Mouse (Mus musculus): ENCODE measurements around the gene Hao1. TPM values are rescaled to one million over a fixed set of nuclear protein-coding genes. Genes with fewer than 3 reads are reported as not detected.

Hao1 gene
- total RNA-seq, 2 experiments from 2014 or later: 0.30 TPM; not detected in 1

GRCm38 (mm10) chr2:134465132-134465531 lies 89.0 kb downstream of the Hao1 start:
- peak; percentile 85 for ATAC-seq (replicated peaks; ENCODE audit: poor library complexity)

GRCm38 (mm10) chr2:134462321-134462720 lies 91.8 kb downstream of the Hao1 start:
- no peak; the same call in 1 of the 2 replicates for ATAC-seq (replicated peaks; ENCODE audit: poor library complexity)

GRCm38 (mm10) chr2:134460831-134461230 lies 93.3 kb downstream of the Hao1 start:
- ATAC-seq (replicated peaks; ENCODE audit: poor library complexity): no peak

- no peak for ATAC-seq (replicated peaks; ENCODE audit: poor library complexity)
Measured at GRCm38 (mm10) chr2:134456065-134456505, 98.1 kb downstream of the Hao1 start.

GRCm38 (mm10) chr2:134452748-134453147 lies 101.4 kb downstream of the Hao1 start:
- no peak for ATAC-seq (replicated peaks; ENCODE audit: poor library complexity)

- ATAC-seq (replicated peaks; ENCODE audit: poor library complexity): no peak
Measured at GRCm38 (mm10) chr2:134450976-134451375, 103.2 kb downstream of the Hao1 start.

Other genes with a start within 250 kb of the Hao1 start
- 143 and 145 TPM in 2 replicates for gene Tmx4, start 89.8 kb upstream of the Hao1 start, total RNA-seq (2015)
- 167 and 171 TPM in 2 replicates for gene Tmx4, start 89.8 kb upstream of the Hao1 start, total RNA-seq (2017)
- gene Plcb1, start 231.7 kb upstream of the Hao1 start, total RNA-seq (2015): 4.9 and 6.5 TPM in 2 replicates
- gene Plcb1, start 231.7 kb upstream of the Hao1 start, total RNA-seq (2017): 3.3 and 5.2 TPM in 2 replicates